Mouse (Mus musculus): ENCODE measurements at regions not wholly inside any gene's neighbourhood (a gene's known extent, or its start where the extent isn't known, plus 50 kb on each side); places are given as distances from the start of the nearest gene placed in this dataset.

- DNase-seq (ENCODE audit: low read depth, low spot score), result no peak
Measured at GRCm38 (mm10) chr12:27062511-27063264, 279.7 kb downstream of the Sox11 start.

GRCm38 (mm10) chr12:27062061-27062461, 280.3 kb downstream of the Sox11 start:
- DNase-seq (ENCODE audit: low read depth, low spot score), result no peak

GRCm38 (mm10) chr12:27060899-27061762, 281.2 kb downstream of the Sox11 start:
- DNase-seq (ENCODE audit: low read depth, low spot score), result no peak

- no peak for DNase-seq (ENCODE audit: low read depth, low spot score)
Measured at GRCm38 (mm10) chr12:27059885-27060284, 282.5 kb downstream of the Sox11 start.

- DNase-seq (ENCODE audit: low read depth, low spot score), result no peak
Measured at GRCm38 (mm10) chr12:27054411-27054810, 288.0 kb downstream of the Sox11 start.

- DNase-seq (ENCODE audit: low read depth, low spot score), result no peak
Measured at GRCm38 (mm10) chr12:27037922-27038321, 304.5 kb downstream of the Sox11 start.

GRCm38 (mm10) chr12:27019751-27020150, 322.6 kb downstream of the Sox11 start:
- no peak for DNase-seq (ENCODE audit: low read depth, low spot score)

GRCm38 (mm10) chr12:27018366-27018765, 324.0 kb downstream of the Sox11 start:
- no peak for DNase-seq (ENCODE audit: low read depth, low spot score)

- DNase-seq (ENCODE audit: low read depth, low spot score), result no peak
Measured at GRCm38 (mm10) chr12:26999287-26999686, 343.1 kb downstream of the Sox11 start.

- DNase-seq (ENCODE audit: low read depth, low spot score), result no peak
Measured at GRCm38 (mm10) chr12:26976284-26977065, 365.9 kb downstream of the Sox11 start.

- no peak for DNase-seq (ENCODE audit: low read depth, low spot score)
Measured at GRCm38 (mm10) chr12:26972495-26973113, 369.8 kb downstream of the Sox11 start.

- DNase-seq (ENCODE audit: low read depth, low spot score), result no peak
Measured at GRCm38 (mm10) chr12:26967018-26967737, 375.2 kb downstream of the Sox11 start.

- DNase-seq (ENCODE audit: low read depth, low spot score), result no peak
Measured at GRCm38 (mm10) chr12:26963917-26964316, 378.5 kb downstream of the Sox11 start.

- DNase-seq (ENCODE audit: low read depth, low spot score), result no peak
Measured at GRCm38 (mm10) chr12:26939831-26940230, 402.5 kb downstream of the Sox11 start.

- DNase-seq (ENCODE audit: low read depth, low spot score), result no peak
Measured at GRCm38 (mm10) chr12:26937836-26938235, 404.5 kb downstream of the Sox11 start.

- DNase-seq (ENCODE audit: low read depth, low spot score), result no peak
Measured at GRCm38 (mm10) chr12:26936696-26937458, 405.5 kb downstream of the Sox11 start.

- no peak for DNase-seq (ENCODE audit: low read depth, low spot score)
Measured at GRCm38 (mm10) chr12:26930155-26930867, 412.1 kb downstream of the Sox11 start.

GRCm38 (mm10) chr12:26906126-26906525, 436.2 kb downstream of the Sox11 start:
- no peak for DNase-seq (ENCODE audit: low read depth, low spot score)

GRCm38 (mm10) chr12:26903894-26904272, 434.9 kb downstream of the Cmpk2 start:
- no peak for DNase-seq (ENCODE audit: low read depth, low spot score)

Data from CD4-positive, CD25-positive, alpha-beta regulatory T cell, adult 2 months (primary cell).